Mouse (Mus musculus): Measurements from ENCODE around the gene Slc39a12. TPM values are rescaled to one million over a fixed set of nuclear protein-coding genes. Genes with fewer than 3 reads are reported as not detected.

Slc39a12 gene
- 0.17 and 0.20 TPM in 2 replicates for polyA plus RNA-seq (2014; fragmentation: Nextera tagmentation; extraction: Ambion mirVana)

DNA sequence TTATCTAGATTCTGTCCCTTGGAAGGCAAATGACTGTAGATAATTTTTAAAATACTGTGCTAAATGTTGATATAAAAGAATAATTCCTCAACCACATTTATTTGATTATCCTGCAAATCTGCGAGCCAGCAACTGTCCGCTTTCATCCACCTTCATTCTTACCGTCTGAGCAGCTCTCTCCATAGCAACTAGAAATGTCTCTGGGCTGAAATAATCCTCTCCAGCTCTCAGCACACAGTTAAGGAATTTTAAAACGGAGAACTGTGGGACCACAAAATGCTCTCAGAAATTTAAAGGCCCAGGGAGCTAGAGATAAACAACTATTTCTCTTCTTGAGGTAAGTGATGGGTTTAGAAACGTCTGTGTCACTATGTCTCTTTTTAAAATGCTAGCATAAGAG lies at the start of gene Slc39a12:
Gene Slc39a12 (plus strand): TSS at position 155 of the 400 bp plus-strand sequence.
- ATAC-seq (replicated peaks; ENCODE audit: insufficient number of reproducible peaks, low FRiP score, low TSS enrichment, low read depth) (no peak), DNase-seq (ENCODE audit: low spot score) (no peak)
- 62% methylated on average over 5 of the region's 5 CpGs for WGBS
- no peaks in the 10 kb centered on the region for H3K27me3 ChIP-seq (ENCODE audit: control insufficient read depth, insufficient read depth, low read length)
- no peaks in the 10 kb centered on the region for H3K4me1 ChIP-seq (ENCODE audit: control insufficient read depth, insufficient read depth, low read length)
- no peak within 1 kb of the TSS for H3K9ac ChIP-seq (replicated peaks; ENCODE audit: low read length)
- H3K4me3 ChIP-seq (ENCODE audit: low read depth, low read length): no peak within 1 kb of the TSS
- no peak within 1 kb of the TSS for H3K4me2 ChIP-seq (ENCODE audit: low read depth, low read length)
- no peaks in the 10 kb centered on the region for H3K9me3 ChIP-seq (replicated peaks; ENCODE audit: control insufficient read depth, low read length)
- H3K27ac ChIP-seq (replicated peaks; ENCODE audit: low read depth, low read length): no peak within 1 kb of the TSS
- no peaks in the 10 kb centered on the region for H3K36me3 ChIP-seq (replicated peaks; ENCODE audit: control insufficient read depth, insufficient read depth, low read depth, low read length)

DNA sequence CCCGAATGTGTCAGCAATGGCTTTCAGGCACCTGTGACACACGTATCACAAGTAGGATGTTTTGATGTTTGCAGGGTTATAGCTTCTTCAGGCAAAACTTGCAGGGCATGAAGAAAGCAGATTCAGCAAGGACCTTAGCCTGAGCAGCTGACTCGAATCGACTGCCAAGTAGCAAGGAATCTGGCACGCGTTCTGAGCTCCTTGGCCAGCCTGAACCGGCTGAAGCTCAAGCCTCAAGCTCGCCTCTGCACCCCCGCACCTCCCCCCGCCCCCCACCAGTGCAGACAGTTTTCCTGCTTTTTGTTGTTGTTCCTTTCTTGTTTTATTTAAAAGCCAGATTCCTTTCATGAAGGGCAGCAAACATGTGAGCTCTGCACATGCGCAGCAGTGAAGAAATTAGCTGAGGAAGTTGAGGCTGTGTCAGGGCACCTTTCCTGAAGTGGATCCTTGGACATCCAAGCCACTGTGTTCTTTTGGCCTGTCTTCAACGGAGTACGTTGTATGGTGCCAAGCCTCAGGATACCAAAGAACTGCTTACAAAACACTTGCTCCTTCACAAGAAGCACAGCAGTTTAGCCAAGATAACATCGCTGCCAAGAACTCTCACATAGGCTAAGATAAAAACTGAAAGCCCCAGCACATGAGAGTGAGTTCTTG lies 46.3 kb upstream of the Slc39a12 start:
- H3K4me1 ChIP-seq (ENCODE audit: control insufficient read depth, insufficient read depth, low read length): no peaks in the 10 kb centered on the region
- H3K27ac ChIP-seq (replicated peaks; ENCODE audit: low read depth, low read length): no peak overlapping the region
- DNase-seq (ENCODE audit: low spot score) (no peak), ATAC-seq (replicated peaks; ENCODE audit: insufficient number of reproducible peaks, low FRiP score, low TSS enrichment, low read depth) (no peak)
- no peak overlapping the region for H3K9ac ChIP-seq (replicated peaks; ENCODE audit: low read length)
- no peak overlapping the region for H3K4me3 ChIP-seq (ENCODE audit: low read depth, low read length)
- WGBS: 82% methylated on average over 14 of the region's 14 CpGs
- H3K36me3 ChIP-seq (replicated peaks; ENCODE audit: control insufficient read depth, insufficient read depth, low read depth, low read length): no peaks in the 10 kb centered on the region
- H3K9me3 ChIP-seq (replicated peaks; ENCODE audit: control insufficient read depth, low read length): no peaks in the 10 kb centered on the region
- no peaks in the 10 kb centered on the region for H3K27me3 ChIP-seq (ENCODE audit: control insufficient read depth, insufficient read depth, low read length)
- H3K4me2 ChIP-seq (ENCODE audit: low read depth, low read length): no peak overlapping the region

DNA sequence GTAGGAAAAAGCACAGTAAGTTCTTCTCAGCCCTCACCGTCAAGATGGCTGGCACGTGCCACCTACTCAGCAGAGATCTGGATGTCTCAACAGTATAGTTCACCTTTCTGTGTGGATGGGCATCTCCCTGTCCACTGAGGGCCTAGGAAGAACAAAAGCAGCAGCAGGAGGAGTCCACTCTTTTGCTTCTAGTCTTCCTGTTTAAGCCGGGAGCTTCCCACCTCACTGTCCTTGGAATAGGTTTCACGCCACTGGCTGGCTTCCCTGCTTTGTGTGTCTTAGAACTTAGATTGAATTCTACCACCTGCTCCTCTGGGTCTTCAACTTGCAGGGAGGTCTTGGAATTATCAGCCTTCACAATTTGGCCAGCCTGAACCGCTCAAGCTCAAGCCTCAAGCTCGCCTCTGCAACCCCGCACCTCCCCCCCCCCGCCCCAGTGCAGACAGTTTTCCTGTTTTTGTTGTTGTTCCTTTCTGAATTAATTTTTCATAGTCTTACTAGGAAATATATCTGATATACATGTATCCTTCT lies 45.7 kb upstream of the Slc39a12 start:
- H3K36me3 ChIP-seq (replicated peaks; ENCODE audit: control insufficient read depth, insufficient read depth, low read depth, low read length): no peaks in the 10 kb centered on the region
- no peaks in the 10 kb centered on the region for H3K4me1 ChIP-seq (ENCODE audit: control insufficient read depth, insufficient read depth, low read length)
- H3K9me3 ChIP-seq (replicated peaks; ENCODE audit: control insufficient read depth, low read length): no peaks in the 10 kb centered on the region
- no peak overlapping the region for H3K27ac ChIP-seq (replicated peaks; ENCODE audit: low read depth, low read length)
- DNase-seq (ENCODE audit: low spot score) (no peak), ATAC-seq (replicated peaks; ENCODE audit: insufficient number of reproducible peaks, low FRiP score, low TSS enrichment, low read depth) (no peak)
- no peaks in the 10 kb centered on the region for H3K27me3 ChIP-seq (ENCODE audit: control insufficient read depth, insufficient read depth, low read length)
- H3K4me3 ChIP-seq (ENCODE audit: low read depth, low read length): no peak overlapping the region
- no peak overlapping the region for H3K4me2 ChIP-seq (ENCODE audit: low read depth, low read length)
- no peak overlapping the region for H3K9ac ChIP-seq (replicated peaks; ENCODE audit: low read length)
- 89% methylated on average over 8 of the region's 8 CpGs for WGBS

DNA sequence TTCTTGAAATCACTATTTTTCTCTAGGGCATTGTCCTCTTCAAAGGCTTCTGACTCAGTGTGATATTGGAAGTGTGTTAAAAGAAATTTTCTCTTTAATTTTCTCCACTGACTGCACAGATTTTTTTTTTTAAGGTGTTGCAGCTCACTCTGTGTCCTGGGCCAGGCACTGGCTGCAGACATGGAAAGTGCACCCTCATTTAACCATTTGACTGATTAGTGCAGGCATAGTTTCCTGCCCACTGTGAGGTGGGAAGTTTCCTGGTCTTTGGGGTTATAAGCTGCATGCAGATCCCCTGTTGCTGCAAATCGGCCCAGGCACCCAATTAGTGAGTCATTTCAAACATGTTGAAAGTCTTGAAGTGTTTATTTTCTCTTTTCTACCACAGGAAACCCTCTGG lies 740 bp downstream of the Slc39a12 start:
- Histone ChIP-seq H3K27ac (replicated peaks; ENCODE audit: low read depth, low read length) (no peak overlapping the region), H3K9ac (replicated peaks; ENCODE audit: low read length) (no peak overlapping the region), H3K36me3 (replicated peaks; ENCODE audit: control insufficient read depth, insufficient read depth, low read depth, low read length) (no peaks in the 10 kb centered on the region), H3K27me3 (ENCODE audit: control insufficient read depth, insufficient read depth, low read length) (no peaks in the 10 kb centered on the region), H3K9me3 (replicated peaks; ENCODE audit: control insufficient read depth, low read length) (no peaks in the 10 kb centered on the region), H3K4me2 (ENCODE audit: low read depth, low read length) (no peak overlapping the region), H3K4me3 (ENCODE audit: low read depth, low read length) (no peak overlapping the region), H3K4me1 (ENCODE audit: control insufficient read depth, insufficient read depth, low read length) (no peaks in the 10 kb centered on the region)
- DNase-seq (ENCODE audit: low spot score) (no peak), ATAC-seq (replicated peaks; ENCODE audit: insufficient number of reproducible peaks, low FRiP score, low TSS enrichment, low read depth) (no peak)
- WGBS: 39% methylated on average over 1 of the region's 1 CpGs

DNA sequence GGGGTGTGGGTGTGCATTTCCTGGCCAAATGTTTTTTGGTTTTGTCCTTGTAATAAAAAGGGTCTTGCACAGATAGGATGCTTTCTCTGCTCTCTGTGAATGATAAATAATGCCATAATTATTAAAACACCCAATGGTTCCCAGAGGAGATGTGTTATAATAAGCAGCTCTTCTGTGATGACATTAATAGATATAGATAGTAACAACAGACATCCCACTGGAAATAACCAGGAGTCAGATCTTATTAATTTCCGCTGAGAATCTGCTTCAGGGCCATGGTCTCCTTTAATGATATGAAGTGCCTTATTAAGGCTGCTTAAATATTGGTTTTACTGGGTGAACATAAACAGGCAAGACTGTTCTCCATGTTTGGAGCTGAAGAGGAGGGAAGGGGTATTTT lies 2.8 kb downstream of the Slc39a12 start:
- no peak overlapping the region for H3K4me2 ChIP-seq (ENCODE audit: low read depth, low read length)
- H3K9ac ChIP-seq (replicated peaks; ENCODE audit: low read length): no peak overlapping the region
- ATAC-seq (replicated peaks; ENCODE audit: insufficient number of reproducible peaks, low FRiP score, low TSS enrichment, low read depth) (no peak), DNase-seq (ENCODE audit: low spot score) (no peak)
- 91% methylated on average over 1 of the region's 1 CpGs for WGBS
- H3K27me3 ChIP-seq (ENCODE audit: control insufficient read depth, insufficient read depth, low read length): no peaks in the 10 kb centered on the region
- no peaks in the 10 kb centered on the region for H3K9me3 ChIP-seq (replicated peaks; ENCODE audit: control insufficient read depth, low read length)
- no peak overlapping the region for H3K4me3 ChIP-seq (ENCODE audit: low read depth, low read length)
- H3K4me1 ChIP-seq (ENCODE audit: control insufficient read depth, insufficient read depth, low read length): no peaks in the 10 kb centered on the region
- no peak overlapping the region for H3K27ac ChIP-seq (replicated peaks; ENCODE audit: low read depth, low read length)
- H3K36me3 ChIP-seq (replicated peaks; ENCODE audit: control insufficient read depth, insufficient read depth, low read depth, low read length): no peaks in the 10 kb centered on the region

DNA sequence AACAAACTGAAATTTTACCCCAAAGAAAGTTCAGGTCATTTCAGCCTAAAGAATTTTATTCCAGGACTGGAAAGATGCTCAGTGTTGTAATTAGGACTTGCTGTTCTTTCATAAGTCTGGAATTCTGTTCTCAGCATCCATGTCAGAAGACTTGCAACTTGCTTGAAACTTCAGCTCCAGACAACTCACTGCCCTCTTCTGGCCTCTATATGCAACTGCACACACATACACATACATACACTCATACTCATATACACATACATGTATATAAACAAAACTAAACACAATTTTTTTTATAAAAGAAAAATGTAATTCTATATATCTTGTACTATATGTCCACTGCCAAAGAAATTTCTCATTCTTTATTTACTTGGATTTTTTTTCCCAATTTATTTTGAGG lies 14.9 kb downstream of the Slc39a12 start:
- no peaks in the 10 kb centered on the region for H3K27me3 ChIP-seq (ENCODE audit: control insufficient read depth, insufficient read depth, low read length)
- no peaks in the 10 kb centered on the region for H3K4me1 ChIP-seq (ENCODE audit: control insufficient read depth, insufficient read depth, low read length)
- no peaks in the 10 kb centered on the region for H3K9me3 ChIP-seq (replicated peaks; ENCODE audit: control insufficient read depth, low read length)
- no peak overlapping the region for H3K27ac ChIP-seq (replicated peaks; ENCODE audit: low read depth, low read length)
- H3K4me3 ChIP-seq (ENCODE audit: low read depth, low read length): no peak overlapping the region
- DNase-seq (ENCODE audit: low spot score): no peak
- no peaks in the 10 kb centered on the region for H3K36me3 ChIP-seq (replicated peaks; ENCODE audit: control insufficient read depth, insufficient read depth, low read depth, low read length)
- no peak for ATAC-seq (replicated peaks; ENCODE audit: insufficient number of reproducible peaks, low FRiP score, low TSS enrichment, low read depth)
- no peak overlapping the region for H3K9ac ChIP-seq (replicated peaks; ENCODE audit: low read length)
- H3K4me2 ChIP-seq (ENCODE audit: low read depth, low read length): no peak overlapping the region

DNA sequence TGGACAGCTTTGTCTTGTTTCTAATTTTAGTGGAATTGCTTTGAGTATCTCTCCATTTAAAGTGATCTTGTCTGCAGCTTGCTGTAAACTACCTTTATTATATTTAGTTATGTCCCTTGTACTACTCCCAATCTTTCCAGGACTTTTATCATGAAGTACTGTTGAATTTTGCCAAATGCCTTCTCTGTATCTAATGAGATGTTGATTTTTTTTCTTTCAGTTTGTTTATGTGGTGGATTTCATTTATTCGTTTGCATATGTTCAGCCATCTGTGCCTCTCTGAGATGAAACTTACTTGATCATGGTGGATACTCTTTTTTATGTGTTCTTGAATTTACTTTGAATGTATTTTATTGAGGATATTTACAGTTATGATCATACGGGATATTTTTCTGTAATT lies 40.9 kb downstream of the Slc39a12 start:
- Histone ChIP-seq H3K9me3 (replicated peaks; ENCODE audit: control insufficient read depth, low read length) (no peaks in the 10 kb centered on the region), H3K27ac (replicated peaks; ENCODE audit: low read depth, low read length) (no peak overlapping the region), H3K4me3 (ENCODE audit: low read depth, low read length) (no peak overlapping the region), H3K36me3 (replicated peaks; ENCODE audit: control insufficient read depth, insufficient read depth, low read depth, low read length) (no peaks in the 10 kb centered on the region), H3K27me3 (ENCODE audit: control insufficient read depth, insufficient read depth, low read length) (no peaks in the 10 kb centered on the region), H3K4me1 (ENCODE audit: control insufficient read depth, insufficient read depth, low read length) (no peaks in the 10 kb centered on the region), H3K4me2 (ENCODE audit: low read depth, low read length) (no peak overlapping the region), H3K9ac (replicated peaks; ENCODE audit: low read length) (no peak overlapping the region)
- DNase-seq (ENCODE audit: low spot score) (no peak), ATAC-seq (replicated peaks; ENCODE audit: insufficient number of reproducible peaks, low FRiP score, low TSS enrichment, low read depth) (no peak)
- WGBS: 87% methylated on average over 2 of the region's 2 CpGs

DNA sequence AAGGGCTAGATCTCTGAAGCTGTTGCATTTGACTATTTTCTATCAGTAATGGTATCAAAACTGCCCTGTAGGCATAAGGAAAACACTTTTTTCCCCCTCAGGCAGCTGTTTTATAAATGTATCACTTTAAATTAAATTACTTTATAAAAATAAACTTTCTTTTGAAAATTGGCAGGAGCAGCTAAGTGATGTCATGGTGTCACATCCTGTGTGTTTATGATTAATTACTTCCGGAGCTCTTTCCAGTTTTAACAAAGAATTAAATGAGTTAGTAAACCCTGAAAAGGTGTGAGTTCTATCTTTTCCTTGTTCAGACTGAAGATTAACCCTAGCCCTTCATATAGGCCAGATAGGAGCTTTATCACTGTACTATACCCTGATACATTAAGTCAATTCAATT lies 59.2 kb downstream of the Slc39a12 start:
- no peak for DNase-seq (ENCODE audit: low spot score)
- 61% methylated on average over 1 of the region's 1 CpGs for WGBS
- no peaks in the 10 kb centered on the region for H3K9me3 ChIP-seq (replicated peaks; ENCODE audit: control insufficient read depth, low read length)
- ATAC-seq (replicated peaks; ENCODE audit: insufficient number of reproducible peaks, low FRiP score, low TSS enrichment, low read depth): no peak
- no peaks in the 10 kb centered on the region for H3K27me3 ChIP-seq (ENCODE audit: control insufficient read depth, insufficient read depth, low read length)
- no peak overlapping the region for H3K4me3 ChIP-seq (ENCODE audit: low read depth, low read length)
- no peaks in the 10 kb centered on the region for H3K4me1 ChIP-seq (ENCODE audit: control insufficient read depth, insufficient read depth, low read length)
- no peak overlapping the region for H3K27ac ChIP-seq (replicated peaks; ENCODE audit: low read depth, low read length)
- no peaks in the 10 kb centered on the region for H3K36me3 ChIP-seq (replicated peaks; ENCODE audit: control insufficient read depth, insufficient read depth, low read depth, low read length)
- H3K4me2 ChIP-seq (ENCODE audit: low read depth, low read length): no peak overlapping the region
- no peak overlapping the region for H3K9ac ChIP-seq (replicated peaks; ENCODE audit: low read length)
